Comparison of ENCODE assay signal across 9 mouse cellular contexts in the genomic region with DNA sequence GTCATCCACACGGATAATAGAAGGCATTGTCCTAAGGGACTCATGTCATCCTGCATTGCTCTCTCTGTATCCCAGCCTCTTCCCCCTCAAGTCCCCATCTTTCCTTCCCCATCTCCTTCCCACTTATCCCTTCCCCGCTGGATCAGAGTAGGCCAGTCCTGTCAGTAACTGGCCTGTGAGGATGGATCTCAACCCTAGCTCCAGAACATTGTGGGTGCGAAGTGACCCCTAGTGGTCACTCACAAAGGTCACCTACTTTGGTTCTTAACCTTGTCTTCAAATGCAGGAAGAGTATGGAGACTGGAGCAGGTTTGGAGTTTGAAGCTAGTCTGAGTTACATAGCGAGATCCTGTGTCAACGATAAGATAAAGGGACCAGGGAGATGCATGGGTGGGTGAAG. TPM values are rescaled to one million over a fixed set of nuclear protein-coding genes. Genes with fewer than 3 reads are reported as not detected.
DNase-seq lines count a peak whose midpoint lies in the region; ATAC-seq and TF ChIP-seq lines count a peak whose summit lies in the region.
"Had no signal": no experiment of that assay in that cellular context is flagged by ENCODE, and none has a peak within 500 bp of the region (broad histone marks: within the 10 kb centered on the region; RNA-seq: fewer than 3 reads in every experiment).

No protein-coding gene starts in this region.

- H3K27me3 ChIP-seq in forebrain, embryonic 14.5 days (replicated peaks; ENCODE audit: control insufficient read depth, insufficient read depth, low read length), result no peaks in the 10 kb centered on the region
- no peaks in the 10 kb centered on the region for H3K27me3 ChIP-seq in forebrain, embryonic 13.5 days

- DNase-seq in forebrain, embryonic 14.5 days (ENCODE audit: low spot score), result peak; percentile 49
- DNase-seq in ES-E14 (ENCODE audit: low read depth, low spot score), result peak; percentile 20
- DNase-seq in gastrocnemius, postnatal 36 days, result peak; percentile 33 to 47
- peak; percentile 69 for DNase-seq in kidney, adult 18-20 months
- DNase-seq in lung, adult 18-20 months, result peak; percentile 55 to 64
- DNase-seq in right cerebral cortex, postnatal 25 days, result peak; percentile 17

- H3K4me2 ChIP-seq in forebrain, embryonic 14.5 days (ENCODE audit: low read length), result no peak overlapping the region
- H3K4me2 ChIP-seq in forebrain, embryonic 13.5 days, result no peak overlapping the region

- WGBS in forebrain, embryonic 14.5 days, result 42% methylated on average over 5 of the region's 5 CpGs
- 42% methylated on average over 5 of the region's 5 CpGs for WGBS in forebrain, embryonic 13.5 days

- H3K9ac ChIP-seq in forebrain, embryonic 14.5 days (ENCODE audit: low read length), result no peak overlapping the region
- no peak overlapping the region for H3K9ac ChIP-seq in forebrain, embryonic 13.5 days
- no peak overlapping the region for H3K9ac ChIP-seq in ES-E14 (ENCODE audit: insufficient read depth, low read depth, low read length, poor library complexity, severe bottlenecking)

- H3K4me3 ChIP-seq in forebrain, embryonic 14.5 days (ENCODE audit: low read depth, low read length), result no peak overlapping the region
- no peak overlapping the region for H3K4me3 ChIP-seq in forebrain, embryonic 13.5 days
- no peak overlapping the region for H3K4me3 ChIP-seq in ES-E14 (ENCODE audit: insufficient read depth in 1 of 2, low read depth in 1 of 2, low read length in 2 of 2, poor library complexity in 1 of 2, severe bottlenecking in 1 of 2)

- H3K9me3 ChIP-seq in forebrain, embryonic 14.5 days (replicated peaks; ENCODE audit: control insufficient read depth, low read length), result no peaks in the 10 kb centered on the region
- no peaks in the 10 kb centered on the region for H3K9me3 ChIP-seq in forebrain, embryonic 13.5 days (replicated peaks)
- H3K9me3 ChIP-seq in ES-E14 (ENCODE audit: control insufficient read depth, insufficient read depth, low read depth, low read length), result no peaks in the 10 kb centered on the region

- ATAC-seq in forebrain, embryonic 14.5 days, result no peak
- ATAC-seq in forebrain, embryonic 13.5 days, result no peak
- peak; percentile 64; the same call in 1 of the 2 replicates for ATAC-seq in cerebellum, adult (ENCODE audit: insufficient number of reproducible peaks, low FRiP score, low TSS enrichment)

- in situ Hi-C loops in ES-E14 (cut with MboI; ENCODE audit: low sequenced_read_pairs in 2 of 2, unreplicated experiment in 2 of 2), result no loop called here

- H3K36me3 ChIP-seq in forebrain, embryonic 14.5 days (ENCODE audit: control insufficient read depth, insufficient read depth, low read length), result no peaks in the 10 kb centered on the region
- H3K36me3 ChIP-seq in forebrain, embryonic 13.5 days (ENCODE audit: poor library complexity, severe bottlenecking), result no peaks in the 10 kb centered on the region
- H3K36me3 ChIP-seq in ES-E14 (ENCODE audit: control insufficient read depth, insufficient read depth, low read length, poor library complexity, severe bottlenecking), result no peaks in the 10 kb centered on the region

- H3K4me1 ChIP-seq in forebrain, embryonic 14.5 days (ENCODE audit: control insufficient read depth, insufficient read depth, low read length), result no peaks in the 10 kb centered on the region
- 0 out of 2 replicates have a peak, but pooled peaks cover 6% of the 10 kb centered on the region for H3K4me1 ChIP-seq in forebrain, embryonic 13.5 days
- no peaks in the 10 kb centered on the region for H3K4me1 ChIP-seq in ES-E14 (ENCODE audit: control insufficient read depth in 2 of 2, insufficient read depth in 2 of 2, low read length in 2 of 2, poor library complexity in 1 of 2)

- intact Hi-C loops in gastrocnemius, postnatal 36 days (cut with DNase I), result loop anchor here (2.0 to 5.0 kb wide), 3 partner anchors 87 to 217 kb away; partner anchors contain the start of gene Trarg1

- H3K27ac ChIP-seq in forebrain, embryonic 14.5 days (ENCODE audit: low read depth, low read length), result no peak overlapping the region
- H3K27ac ChIP-seq in forebrain, embryonic 13.5 days, result no peak overlapping the region
- H3K27ac ChIP-seq in ES-E14 (ENCODE audit: insufficient read depth, low read depth, low read length, poor library complexity, severe bottlenecking), result no peak overlapping the region

TF ChIP-seq in ES-E14, 5 proteins besides CTCF, POLR2A, EP300 and RAD21:
- TF ChIP-seq ZC3H11A (IDR thresholded peaks at IDR 0.05; ENCODE audit: borderline replicate concordance, low read depth, low read length), result 0 out of 2 replicates have a peak, but pooled peaks have one; percentile 21
- TF ChIP-seq ZNF384 (IDR thresholded peaks at IDR 0.05; ENCODE audit: low read depth, low read length), result no peak

RNA-seq across cellular contexts. Expression of gene Tmigd1, which starts 7.7 kb away (rescaled TPM):
- not detected in 2 replicates for polyA plus RNA-seq in forebrain, embryonic 14.5 days (2014; fragmentation: Nextera tagmentation; extraction: Ambion mirVana)
- 0.12 TPM in 1 of 2 replicates, not detected in the other for polyA plus RNA-seq in forebrain, embryonic 13.5 days (2015; fragmentation: Nextera tagmentation; extraction: Ambion mirVana)
- not detected in 2 replicates for total RNA-seq in ES-E14 (2012; rRNA removed)
- total RNA-seq in gastrocnemius, postnatal 36 days (2021), result under 1 TPM in 1 of 2 experiments, not detected in 1; 0.41 TPM
- total RNA-seq: left cerebral cortex, postnatal 25 days had no signal

RNA-seq across cellular contexts. Expression of gene Blmh, which starts 30.4 kb away (rescaled TPM):
- polyA plus RNA-seq in forebrain, embryonic 14.5 days (2014; fragmentation: Nextera tagmentation; extraction: Ambion mirVana), result 110 and 119 TPM in 2 replicates
- polyA plus RNA-seq in forebrain, embryonic 13.5 days (2015; fragmentation: Nextera tagmentation; extraction: Ambion mirVana), result 151 and 152 TPM in 2 replicates
- total RNA-seq in ES-E14 (2012; rRNA removed), result 72.0 and 98.8 TPM in 2 replicates
- total RNA-seq in gastrocnemius, postnatal 36 days (2021), result 10 to 100 TPM; 29.6 to 33.0 TPM

RNA-seq across cellular contexts. Expression of gene Cpd, which starts 47.4 kb away (rescaled TPM):
- polyA plus RNA-seq in forebrain, embryonic 14.5 days (2014; fragmentation: Nextera tagmentation; extraction: Ambion mirVana), result 8.0 and 9.8 TPM in 2 replicates
- polyA plus RNA-seq in forebrain, embryonic 13.5 days (2015; fragmentation: Nextera tagmentation; extraction: Ambion mirVana), result 5.1 and 5.2 TPM in 2 replicates
- total RNA-seq in ES-E14 (2012; rRNA removed), result 25.3 and 27.8 TPM in 2 replicates
- total RNA-seq in gastrocnemius, postnatal 36 days (2021), result 10 to 100 TPM; 28.2 to 28.9 TPM

Comparison
In these comparisons a context has a peak if more than half of its experiments do, and no peak if none do; other contexts are left out.
1. DNase-seq: peak in every context shown above with its lines; median percentile 69 in kidney, adult 18-20 months; 60 in lung, adult 18-20 months; 49 in forebrain, embryonic 14.5 days; 40 in gastrocnemius, postnatal 36 days; 20 in ES-E14; 17 in right cerebral cortex, postnatal 25 days.